Mouse (Mus musculus) adrenal gland, adult 2 months (tissue): ENCODE results near the gene Caskin1. TPM values are rescaled to one million over a fixed set of nuclear protein-coding genes. Genes with fewer than 3 reads are reported as not detected.

Experiments used
- polyA plus RNA-seq: library from polyadenylated mRNA; depleted of rRNA; stranded (reverse); fragments of >200 nt; gene quantifications from 2 replicates; pipeline ENCODE4 v1.2.3, GENCODE M21; 2012; rRNA removed
- total RNA-seq, 2 experiments: library from RNA; stranded (reverse); gene quantifications; 2 replicates each; pipeline ENCODE4 v1.2.3; 2021

Caskin1 gene
- total and polyA plus RNA-seq, 3 experiments: 19.4 to 47.7 (median 28.7) TPM

Other genes with a start within 250 kb of the Caskin1 start
- 1 to 10 TPM; 1.8 to 4.0 TPM for gene Ccnf, start 237.1 kb upstream of the Caskin1 start, total RNA-seq
- gene Ccnf, start 237.1 kb upstream of the Caskin1 start, polyA plus RNA-seq: 1.9 and 2.0 TPM in 2 replicates
- under 1 TPM; 0.09 to 0.10 TPM for gene Abca17, start 137.5 kb upstream of the Caskin1 start, total RNA-seq
- gene Abca17, start 137.5 kb upstream of the Caskin1 start, polyA plus RNA-seq: not detected in 2 replicates
- gene Abca3, start 136.7 kb upstream of the Caskin1 start, total RNA-seq: 10 to 100 TPM; 22.8 to 24.0 TPM
- 26.4 and 33.6 TPM in 2 replicates for gene Abca3, start 136.7 kb upstream of the Caskin1 start, polyA plus RNA-seq
- gene Rnps1, start 74.0 kb upstream of the Caskin1 start, total RNA-seq: 10 to 100 TPM; 61.4 to 70.3 TPM
- 84.4 and 95.2 TPM in 2 replicates for gene Rnps1, start 74.0 kb upstream of the Caskin1 start, polyA plus RNA-seq
- gene Eci1, start 62.0 kb upstream of the Caskin1 start, total RNA-seq: 100 to 1,000 TPM; 303 to 325 TPM
- gene Eci1, start 62.0 kb upstream of the Caskin1 start, polyA plus RNA-seq: 163 and 182 TPM in 2 replicates
- gene Dnase1l2, start 45.5 kb upstream of the Caskin1 start, total RNA-seq: 1 to 10 TPM; 2.1 to 3.7 TPM
- gene Dnase1l2, start 45.5 kb upstream of the Caskin1 start, polyA plus RNA-seq: 1.8 and 4.1 TPM in 2 replicates
- gene E4f1, start 18.3 kb upstream of the Caskin1 start, total RNA-seq: 10 to 100 TPM; 17.0 to 21.8 TPM
- gene E4f1, start 18.3 kb upstream of the Caskin1 start, polyA plus RNA-seq: 57.5 and 59.5 TPM in 2 replicates
- gene Pgp, start 18.2 kb upstream of the Caskin1 start, total RNA-seq: 100 to 1,000 TPM in 1 of 2 experiments, 10 to 100 TPM in 1; 65.0 to 104 TPM
- 254 TPM in 2 replicates for gene Pgp, start 18.2 kb upstream of the Caskin1 start, polyA plus RNA-seq
- under 1 TPM; 0.38 to 0.69 TPM for gene Bricd5, start 14.7 kb upstream of the Caskin1 start, total RNA-seq
- gene Bricd5, start 14.7 kb upstream of the Caskin1 start, polyA plus RNA-seq: 0.57 and 0.67 TPM in 2 replicates
- gene Mlst8, start 9.5 kb upstream of the Caskin1 start, total RNA-seq: 10 to 100 TPM; 25.6 to 26.0 TPM
- 44.5 and 61.7 TPM in 2 replicates for gene Mlst8, start 9.5 kb upstream of the Caskin1 start, polyA plus RNA-seq
- 100 to 1,000 TPM in 1 of 2 experiments, 10 to 100 TPM in 1; 91.4 to 105 TPM for gene Traf7, start 39.3 kb downstream of the Caskin1 start, total RNA-seq
- gene Traf7, start 39.3 kb downstream of the Caskin1 start, polyA plus RNA-seq: 152 and 167 TPM in 2 replicates
- gene Rab26, start 45.6 kb downstream of the Caskin1 start, total RNA-seq: 1 to 10 TPM in 1 of 2 experiments, under 1 TPM in 1; 0.98 to 1.8 TPM
- gene Rab26, start 45.6 kb downstream of the Caskin1 start, polyA plus RNA-seq: 0.65 and 1.1 TPM in 2 replicates
- 10 to 100 TPM; 34.3 to 40.5 TPM for gene Pkd1, start 61.2 kb downstream of the Caskin1 start, total RNA-seq
- gene Pkd1, start 61.2 kb downstream of the Caskin1 start, polyA plus RNA-seq: 73.2 and 73.3 TPM in 2 replicates
- 100 to 1,000 TPM in 1 of 2 experiments, 10 to 100 TPM in 1; 83.5 to 110 TPM for gene Tsc2, start 144.0 kb downstream of the Caskin1 start, total RNA-seq
- gene Tsc2, start 144.0 kb downstream of the Caskin1 start, polyA plus RNA-seq: 160 and 180 TPM in 2 replicates
- 10 to 100 TPM in 1 of 2 experiments, 1 to 10 TPM in 1; 4.8 to 10.1 TPM for gene Nthl1, start 144.1 kb downstream of the Caskin1 start, total RNA-seq
- 9.4 and 13.8 TPM in 2 replicates for gene Nthl1, start 144.1 kb downstream of the Caskin1 start, polyA plus RNA-seq
- 10 to 100 TPM; 51.8 to 76.0 TPM for gene Slc9a3r2, start 161.7 kb downstream of the Caskin1 start, total RNA-seq
- 120 and 150 TPM in 2 replicates for gene Slc9a3r2, start 161.7 kb downstream of the Caskin1 start, polyA plus RNA-seq
- not detected for gene Npw, start 169.9 kb downstream of the Caskin1 start, total RNA-seq
- gene Npw, start 169.9 kb downstream of the Caskin1 start, polyA plus RNA-seq: 0.60 and 2.4 TPM in 2 replicates
- 10 to 100 TPM; 40.8 to 51.3 TPM for gene Zfp598, start 181.1 kb downstream of the Caskin1 start, total RNA-seq
- gene Zfp598, start 181.1 kb downstream of the Caskin1 start, polyA plus RNA-seq: 86.0 and 99.0 TPM in 2 replicates
- 1 to 10 TPM; 2.0 to 2.4 TPM for gene Syngr3, start 201.4 kb downstream of the Caskin1 start, total RNA-seq
- gene Syngr3, start 201.4 kb downstream of the Caskin1 start, polyA plus RNA-seq: 2.1 and 5.3 TPM in 2 replicates
- 10 to 100 TPM; 37.7 to 41.6 TPM for gene Gfer, start 207.6 kb downstream of the Caskin1 start, total RNA-seq
- gene Gfer, start 207.6 kb downstream of the Caskin1 start, polyA plus RNA-seq: 40.7 and 43.1 TPM in 2 replicates
- gene Noxo1, start 207.6 kb downstream of the Caskin1 start, total RNA-seq: 1 to 10 TPM; 2.8 to 6.4 TPM
- gene Noxo1, start 207.6 kb downstream of the Caskin1 start, polyA plus RNA-seq: 4.9 and 9.4 TPM in 2 replicates
- 10 to 100 TPM; 27.9 to 41.1 TPM for gene Tbl3, start 219.1 kb downstream of the Caskin1 start, total RNA-seq
- 49.0 and 63.2 TPM in 2 replicates for gene Tbl3, start 219.1 kb downstream of the Caskin1 start, polyA plus RNA-seq
- not detected for gene Rnf151, start 229.5 kb downstream of the Caskin1 start, total RNA-seq
- 0.25 and 0.61 TPM in 2 replicates for gene Rnf151, start 229.5 kb downstream of the Caskin1 start, polyA plus RNA-seq
- 100 to 1,000 TPM; 718 to 903 TPM for gene Rps2, start 229.5 kb downstream of the Caskin1 start, total RNA-seq
- gene Rps2, start 229.5 kb downstream of the Caskin1 start, polyA plus RNA-seq: 2,302 and 2,907 TPM in 2 replicates
- gene Ndufb10, start 235.9 kb downstream of the Caskin1 start, total RNA-seq: 100 to 1,000 TPM; 242 to 306 TPM
- 277 and 298 TPM in 2 replicates for gene Ndufb10, start 235.9 kb downstream of the Caskin1 start, polyA plus RNA-seq
- gene Rpl3l, start 239.2 kb downstream of the Caskin1 start, total RNA-seq: under 1 TPM in 1 of 2 experiments, not detected in 1; 0.28 TPM
- 0.17 TPM in 1 of 2 replicates, not detected in the other for gene Rpl3l, start 239.2 kb downstream of the Caskin1 start, polyA plus RNA-seq
- 100 to 1,000 TPM in 1 of 2 experiments, 10 to 100 TPM in 1; 95.7 to 101 TPM for gene Msrb1, start 248.0 kb downstream of the Caskin1 start, total RNA-seq
- 108 and 118 TPM in 2 replicates for gene Msrb1, start 248.0 kb downstream of the Caskin1 start, polyA plus RNA-seq